Mouse (Mus musculus) spleen, postnatal 4 days (tissue): ENCODE measurements around the gene Slc27a5.

Experiments used
- DNase-seq, 2 experiments: peaks; one replicate each; pipeline ENCODE4 v3.0.0; 2022; ENCODE audit warnings: low spot score in 2 of 2

Slc27a5 gene

GRCm38 (mm10) chr7:12998053-12998452 is at the start of gene Slc27a5:
Gene Slc27a5 (minus strand): TSS chr7:12998192.
- DNase-seq, result no peak

GRCm38 (mm10) chr7:13046084-13046483 is 48.1 kb upstream of the Slc27a5 start:
- peak; percentile 66 to 81 for DNase-seq

GRCm38 (mm10) chr7:13044254-13044625 is 46.2 kb upstream of the Slc27a5 start:
- DNase-seq, result peak in 1 of 2 experiments; percentile 64

- peak in 1 of 2 experiments; percentile 67 for DNase-seq
Measured at GRCm38 (mm10) chr7:13043445-13044253, 45.7 kb upstream of the Slc27a5 start.

- peak in 1 of 2 experiments; percentile 62 for DNase-seq
Measured at GRCm38 (mm10) chr7:13043120-13043444, 45.1 kb upstream of the Slc27a5 start.

GRCm38 (mm10) chr7:13042511-13042910 is 44.5 kb upstream of the Slc27a5 start:
- no peak for DNase-seq

- DNase-seq, result no peak
Measured at GRCm38 (mm10) chr7:13041256-13041655, 43.3 kb upstream of the Slc27a5 start.

- no peak for DNase-seq
Measured at GRCm38 (mm10) chr7:13039181-13039580, 41.2 kb upstream of the Slc27a5 start.

GRCm38 (mm10) chr7:13038621-13039169 is 40.7 kb upstream of the Slc27a5 start:
- no peak for DNase-seq

- peak; percentile 96 to 98 for DNase-seq
Measured at GRCm38 (mm10) chr7:13037901-13038555, 40.0 kb upstream of the Slc27a5 start, which contains the start of gene Ube2m. Gene Ube2m (minus strand): TSS chr7:13038275.

- DNase-seq, result peak in 1 of 2 experiments; percentile 82
Measured at GRCm38 (mm10) chr7:13037366-13037765, 39.4 kb upstream of the Slc27a5 start.

- DNase-seq, result no peak
Measured at GRCm38 (mm10) chr7:13036806-13037205, 38.8 kb upstream of the Slc27a5 start.

- peak in 1 of 2 experiments; percentile 63 for DNase-seq
Measured at GRCm38 (mm10) chr7:13035211-13035855, 37.3 kb upstream of the Slc27a5 start.

- DNase-seq, result peak; percentile 95 to 98
Measured at GRCm38 (mm10) chr7:13034148-13034977, 36.4 kb upstream of the Slc27a5 start, which contains the start of gene Chmp2a. Gene Chmp2a (minus strand): TSS chr7:13034807.

- peak in 1 of 2 experiments; percentile 62 for DNase-seq
Measured at GRCm38 (mm10) chr7:13033451-13034147, 35.6 kb upstream of the Slc27a5 start.

GRCm38 (mm10) chr7:13032541-13032940 is 34.5 kb upstream of the Slc27a5 start:
- peak in 1 of 2 experiments; percentile 55 for DNase-seq

GRCm38 (mm10) chr7:13031983-13032382 is 34.0 kb upstream of the Slc27a5 start:
- DNase-seq, result peak in 1 of 2 experiments; percentile 57

- DNase-seq, result peak in 1 of 2 experiments; percentile 53
Measured at GRCm38 (mm10) chr7:13031069-13031468, 33.1 kb upstream of the Slc27a5 start.

GRCm38 (mm10) chr7:13028986-13029385 is 31.0 kb upstream of the Slc27a5 start:
- no peak for DNase-seq

- peak in 1 of 2 experiments; percentile 57 for DNase-seq
Measured at GRCm38 (mm10) chr7:13025511-13026112, 27.6 kb upstream of the Slc27a5 start.
